Mouse (Mus musculus): Measurements from ENCODE around the gene Zbtb12.

DNA sequence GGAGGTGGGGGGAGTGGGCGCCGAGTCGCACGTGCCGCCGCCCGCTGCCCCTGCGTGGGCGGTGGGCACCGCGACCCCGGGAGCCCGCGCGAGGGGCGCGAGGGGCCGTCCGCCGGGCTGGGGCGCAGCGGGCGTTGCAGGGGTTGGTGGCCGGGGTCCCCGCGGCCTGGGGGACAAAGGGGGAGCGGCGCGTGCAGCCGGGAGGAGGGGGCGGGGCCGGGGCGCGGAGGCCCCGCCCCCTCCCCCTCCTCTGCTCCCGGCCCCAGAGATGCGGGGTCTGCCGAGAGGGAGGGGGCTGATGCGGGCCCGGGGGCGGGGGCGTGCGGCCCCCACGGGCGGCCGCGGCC, 19.4 kb downstream of the Zbtb12 start:
- no peak for TF ChIP-seq POLR2A (IDR thresholded peaks at IDR 0.05; ENCODE audit: extremely low read depth, insufficient read depth, low read length)
- TF ChIP-seq CTCF (IDR thresholded peaks at IDR 0.05; ENCODE audit: extremely low read depth, insufficient read depth, low read length) = no peak
